Comparison of ENCODE assay signal across 12 mouse cellular contexts in genomic region chrX:135963130-135963529, GRCm38 (mm10). TPM values are rescaled to one million over a fixed set of nuclear protein-coding genes. Genes with fewer than 3 reads are reported as not detected.
DNase-seq lines count a peak whose midpoint lies in the region; ATAC-seq and TF ChIP-seq lines count a peak whose summit lies in the region.
"Had no signal": no experiment of that assay in that cellular context is flagged by ENCODE, and none has a peak within 500 bp of the region (broad histone marks: within the 10 kb centered on the region; RNA-seq: fewer than 3 reads in every experiment).

No protein-coding gene starts in this region.

- no peak for TF ChIP-seq POLR2A in lung, adult 2 months (IDR thresholded peaks at IDR 0.05; ENCODE audit: borderline replicate concordance, extremely low read depth, low read depth, low read length)

- no peak for TF ChIP-seq CTCF in midbrain, postnatal 0 days (IDR thresholded peaks at IDR 0.05)
- TF ChIP-seq CTCF in lung, adult 2 months (IDR thresholded peaks at IDR 0.05; ENCODE audit: insufficient read depth, low read length) = no peak

- H3K27me3 ChIP-seq in forebrain, embryonic 11.5 days (ENCODE audit: control insufficient read depth, insufficient read depth, low read length) = no peaks in the 10 kb centered on the region
- no peaks in the 10 kb centered on the region for H3K27me3 ChIP-seq in forebrain, embryonic 10.5 days (ENCODE audit: poor library complexity, severe bottlenecking)
- H3K27me3 ChIP-seq in forebrain, embryonic 12.5 days = no peaks in the 10 kb centered on the region
- H3K27me3 ChIP-seq in hindbrain, embryonic 15.5 days = no peaks in the 10 kb centered on the region
- H3K27me3 ChIP-seq in midbrain, postnatal 0 days (ENCODE audit: insufficient read depth, low read length) = no peaks in the 10 kb centered on the region
- H3K27me3 ChIP-seq: kidney, embryonic 15.5 days; limb, embryonic 13.5 days; liver, embryonic 15.5 days had no signal

- WGBS in forebrain, embryonic 11.5 days = 29% methylated on average over 6 of the region's 6 CpGs
- WGBS in forebrain, embryonic 10.5 days = 40% methylated on average over 6 of the region's 6 CpGs
- WGBS in forebrain, embryonic 12.5 days = 29% methylated on average over 6 of the region's 6 CpGs
- WGBS in hindbrain, embryonic 15.5 days = 29% methylated on average over 6 of the region's 6 CpGs
- 28% methylated on average over 6 of the region's 6 CpGs for WGBS in midbrain, postnatal 0 days
- 62% methylated on average over 6 of the region's 6 CpGs for WGBS in lung, adult 2 months

- H3K36me3 ChIP-seq in forebrain, embryonic 11.5 days (ENCODE audit: control insufficient read depth, insufficient read depth, low read length) = no peaks in the 10 kb centered on the region
- no peaks in the 10 kb centered on the region for H3K36me3 ChIP-seq in forebrain, embryonic 10.5 days (replicated peaks)
- H3K36me3 ChIP-seq in forebrain, embryonic 12.5 days (replicated peaks) = no peaks in the 10 kb centered on the region
- no peaks in the 10 kb centered on the region for H3K36me3 ChIP-seq in hindbrain, embryonic 15.5 days
- no peaks in the 10 kb centered on the region for H3K36me3 ChIP-seq in midbrain, postnatal 0 days (ENCODE audit: insufficient read depth, low read length)
- H3K36me3 ChIP-seq: kidney, embryonic 15.5 days; limb, embryonic 13.5 days; liver, embryonic 15.5 days had no signal

- no peak overlapping the region for H3K4me2 ChIP-seq in forebrain, embryonic 11.5 days (ENCODE audit: low read depth, low read length, severe bottlenecking)
- H3K4me2 ChIP-seq in forebrain, embryonic 12.5 days = no peak overlapping the region
- H3K4me2 ChIP-seq in hindbrain, embryonic 15.5 days = no peak overlapping the region; the same call in 1 of the 2 replicates
- H3K4me2 ChIP-seq in midbrain, postnatal 0 days (ENCODE audit: low read depth, low read length, poor library complexity, severe bottlenecking) = no peak overlapping the region
- H3K4me2 ChIP-seq: kidney, embryonic 15.5 days; limb, embryonic 13.5 days; liver, embryonic 15.5 days had no signal

- H3K9me3 ChIP-seq in forebrain, embryonic 11.5 days (ENCODE audit: control insufficient read depth, low read length) = no peaks in the 10 kb centered on the region
- no peaks in the 10 kb centered on the region for H3K9me3 ChIP-seq in forebrain, embryonic 10.5 days
- H3K9me3 ChIP-seq in forebrain, embryonic 12.5 days = no peaks in the 10 kb centered on the region
- no peaks in the 10 kb centered on the region for H3K9me3 ChIP-seq in hindbrain, embryonic 15.5 days
- no peaks in the 10 kb centered on the region for H3K9me3 ChIP-seq in midbrain, postnatal 0 days (ENCODE audit: low read length)
- H3K9me3 ChIP-seq: kidney, embryonic 15.5 days; limb, embryonic 13.5 days; liver, embryonic 15.5 days had no signal

- H3K4me1 ChIP-seq in forebrain, embryonic 11.5 days (replicated peaks; ENCODE audit: control insufficient read depth, insufficient read depth, low read length) = no peaks in the 10 kb centered on the region
- no peaks in the 10 kb centered on the region for H3K4me1 ChIP-seq in forebrain, embryonic 10.5 days
- H3K4me1 ChIP-seq in forebrain, embryonic 12.5 days = peaks cover 5% of the 10 kb centered on the region; the same call in 1 of the 2 replicates
- H3K4me1 ChIP-seq in hindbrain, embryonic 15.5 days (replicated peaks) = no peaks in the 10 kb centered on the region
- no peaks in the 10 kb centered on the region for H3K4me1 ChIP-seq in midbrain, postnatal 0 days (ENCODE audit: insufficient read depth, low read length)
- no peaks in the 10 kb centered on the region for H3K4me1 ChIP-seq in lung, adult 2 months (ENCODE audit: control insufficient read depth, insufficient read depth, low read length)
- H3K4me1 ChIP-seq: kidney, embryonic 15.5 days; limb, embryonic 13.5 days; liver, embryonic 15.5 days had no signal

- H3K4me3 ChIP-seq in forebrain, embryonic 11.5 days (ENCODE audit: low read depth, low read length) = no peak overlapping the region
- H3K4me3 ChIP-seq in forebrain, embryonic 10.5 days = no peak overlapping the region
- H3K4me3 ChIP-seq in forebrain, embryonic 12.5 days (replicated peaks) = no peak overlapping the region
- H3K4me3 ChIP-seq in hindbrain, embryonic 15.5 days = no peak overlapping the region
- H3K4me3 ChIP-seq in midbrain, postnatal 0 days (ENCODE audit: low read depth, low read length) = no peak overlapping the region
- no peak overlapping the region for H3K4me3 ChIP-seq in lung, adult 2 months (replicated peaks; ENCODE audit: extremely low read depth, low read depth, low read length)
- H3K4me3 ChIP-seq: kidney, embryonic 15.5 days; limb, embryonic 13.5 days; liver, embryonic 15.5 days had no signal

- no peak overlapping the region for H3K9ac ChIP-seq in forebrain, embryonic 11.5 days (ENCODE audit: low read length)
- no peak overlapping the region for H3K9ac ChIP-seq in forebrain, embryonic 12.5 days
- H3K9ac ChIP-seq in hindbrain, embryonic 15.5 days = no peak overlapping the region
- H3K9ac ChIP-seq in midbrain, postnatal 0 days (replicated peaks; ENCODE audit: low read length, poor library complexity, severe bottlenecking) = no peak overlapping the region
- H3K9ac ChIP-seq: kidney, embryonic 15.5 days; limb, embryonic 13.5 days; liver, embryonic 15.5 days had no signal

- H3K27ac ChIP-seq in forebrain, embryonic 11.5 days (ENCODE audit: low read depth, low read length) = no peak overlapping the region
- no peak overlapping the region for H3K27ac ChIP-seq in forebrain, embryonic 10.5 days
- H3K27ac ChIP-seq in forebrain, embryonic 12.5 days = peak overlapping the region; percentile 19; the same call in 1 of the 2 replicates
- peak overlapping the region; percentile 42; the same call in 1 of the 2 replicates for H3K27ac ChIP-seq in hindbrain, embryonic 15.5 days (replicated peaks)
- H3K27ac ChIP-seq in midbrain, postnatal 0 days (ENCODE audit: low read depth, low read length) = peak overlapping the region; percentile 65
- H3K27ac ChIP-seq: kidney, embryonic 15.5 days; limb, embryonic 13.5 days; liver, embryonic 15.5 days had no signal

- peak; percentile 49; the same call in 1 of the 2 replicates for ATAC-seq in forebrain, embryonic 11.5 days (replicated peaks; ENCODE audit: low FRiP score)
- peak; percentile 67; the same call in 1 of the 2 replicates for ATAC-seq in forebrain, embryonic 12.5 days (ENCODE audit: low FRiP score)
- ATAC-seq in hindbrain, embryonic 15.5 days (ENCODE audit: low FRiP score, low read depth) = peak; percentile 61
- ATAC-seq in midbrain, postnatal 0 days (ENCODE audit: low FRiP score) = no peak

- DNase-seq in forebrain, embryonic 11.5 days (ENCODE audit: low spot score) = no peak
- DNase-seq in forebrain, embryonic 10.5 days (ENCODE audit: extremely low spot score, low spot score) = no peak
- DNase-seq in midbrain, postnatal 0 days (ENCODE audit: low spot score) = peak; percentile 21
- DNase-seq in spleen, adult 18-20 months = no peak
- no peak for DNase-seq in lung, adult 2 months
- DNase-seq in frontal cortex, postnatal 25 days (ENCODE audit: low spot score in 2 of 2) = no peak

RNA-seq across cellular contexts. Expression of gene Arxes2, which starts 30.5 kb away (rescaled TPM):
- 117 and 122 TPM in 2 replicates for polyA plus RNA-seq in forebrain, embryonic 11.5 days (2014; fragmentation: Nextera tagmentation; extraction: Ambion mirVana)
- 99.3 and 104 TPM in 2 replicates for polyA plus RNA-seq in forebrain, embryonic 10.5 days (2016; fragmentation: Nextera tagmentation; extraction: Ambion mirVana)
- polyA plus RNA-seq in forebrain, embryonic 12.5 days (2016; fragmentation: Nextera tagmentation; extraction: Ambion mirVana) = 143 and 148 TPM in 2 replicates
- polyA plus RNA-seq in hindbrain, embryonic 15.5 days (2015; fragmentation: Nextera tagmentation; extraction: Ambion mirVana) = 248 and 258 TPM in 2 replicates
- total RNA-seq in midbrain, postnatal 0 days (2014; rRNA removed) = 238 and 253 TPM in 2 replicates
- 387 and 388 TPM in 2 replicates for polyA plus RNA-seq in midbrain, postnatal 0 days (2015; fragmentation: Nextera tagmentation; extraction: Ambion mirVana)
- 10.2 and 12.2 TPM in 2 replicates for polyA plus RNA-seq in lung, adult 2 months (2012; rRNA removed)
- total RNA-seq: monocyte, adult 5-6 weeks had no signal

Comparison
In these comparisons a context has a peak if more than half of its experiments do, and no peak if none do; other contexts are left out.
1. H3K27ac ChIP-seq: peak in forebrain, embryonic 12.5 days (single experiment), hindbrain, embryonic 15.5 days (single experiment) and midbrain, postnatal 0 days (single experiment); none in forebrain, embryonic 11.5 days (single experiment) and forebrain, embryonic 10.5 days (single experiment).